ENCODE assay signal across 9 mouse cellular contexts in the genomic region with DNA sequence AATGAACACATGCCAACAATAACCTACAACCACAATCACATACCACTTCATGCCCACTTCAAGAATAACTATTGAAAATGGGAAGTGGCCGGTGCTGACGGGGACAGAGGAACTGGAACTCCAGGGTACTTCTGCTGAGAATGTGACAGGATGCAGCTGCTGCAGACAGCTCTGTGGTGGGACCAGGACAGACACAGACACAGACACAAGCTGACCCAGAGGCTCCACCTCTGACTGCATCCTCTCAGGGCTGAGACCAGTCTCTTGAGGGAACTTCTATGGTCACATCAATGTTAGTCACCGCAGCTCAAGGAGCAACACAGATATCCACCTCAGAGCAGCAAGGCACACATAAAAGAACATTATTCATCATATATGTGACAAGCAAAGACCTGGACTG. TPM values are rescaled to one million over a fixed set of nuclear protein-coding genes. Genes with fewer than 3 reads are reported as not detected.
A peak's percentile ranks its signal among the peaks of the same experiment; 100 is the strongest.
DNase-seq lines count a peak whose midpoint lies in the region; ATAC-seq and TF ChIP-seq lines count a peak whose summit lies in the region.
"Had no signal": no experiment of that assay in that cellular context is flagged by ENCODE, and none has a peak within 500 bp of the region (broad histone marks: within the 10 kb centered on the region; RNA-seq: fewer than 3 reads in every experiment).

No protein-coding gene starts in this region.

- H3K27me3 ChIP-seq in liver, embryonic 15.5 days = no peaks in the 10 kb centered on the region
- H3K27me3 ChIP-seq in spleen, adult 2 months (ENCODE audit: control insufficient read depth, insufficient read depth, low read length) = no peaks in the 10 kb centered on the region
- H3K27me3 ChIP-seq in midbrain, embryonic 11.5 days (ENCODE audit: control insufficient read depth, insufficient read depth, low read length) = no peaks in the 10 kb centered on the region
- H3K27me3 ChIP-seq: neural tube, embryonic 15.5 days had no signal

- ATAC-seq in granulocyte monocyte progenitor cell, adult 5-6 weeks (replicated peaks; ENCODE audit: poor library complexity, severe bottlenecking) = peak; percentile 96
- ATAC-seq in liver, embryonic 15.5 days (ENCODE audit: insufficient read depth) = peak; percentile 52
- no peak for ATAC-seq in midbrain, embryonic 11.5 days (ENCODE audit: low FRiP score)

- intact Hi-C loops in left cerebral cortex, postnatal 4 days (cut with DNase I) = no loop called here

- H3K9me3 ChIP-seq in liver, embryonic 15.5 days (replicated peaks) = no peaks in the 10 kb centered on the region
- H3K9me3 ChIP-seq in midbrain, embryonic 11.5 days (ENCODE audit: control insufficient read depth, low read length) = no peaks in the 10 kb centered on the region
- H3K9me3 ChIP-seq: neural tube, embryonic 15.5 days had no signal

- 4% methylated on average over 3 of the region's 3 CpGs for WGBS in liver, embryonic 15.5 days (ENCODE audit: insufficient replicate concordance)
- 3% methylated on average over 3 of the region's 3 CpGs for WGBS in spleen, adult 2 months
- 90% methylated on average over 3 of the region's 3 CpGs for WGBS in midbrain, embryonic 11.5 days

- no peaks in the 10 kb centered on the region for H3K36me3 ChIP-seq in liver, embryonic 15.5 days (replicated peaks)
- no peaks in the 10 kb centered on the region for H3K36me3 ChIP-seq in spleen, adult 2 months (ENCODE audit: control insufficient read depth, insufficient read depth, low read length)
- no peaks in the 10 kb centered on the region for H3K36me3 ChIP-seq in midbrain, embryonic 11.5 days (ENCODE audit: control insufficient read depth, insufficient read depth, low read length)
- H3K36me3 ChIP-seq: neural tube, embryonic 15.5 days had no signal

- no peak overlapping the region for H3K27ac ChIP-seq in liver, embryonic 15.5 days (replicated peaks)
- H3K27ac ChIP-seq in spleen, adult 2 months (ENCODE audit: insufficient read depth, low read length) = peak overlapping the region; percentile 60
- H3K27ac ChIP-seq in midbrain, embryonic 11.5 days (ENCODE audit: low read depth, low read length) = no peak overlapping the region
- H3K27ac ChIP-seq: neural tube, embryonic 15.5 days had no signal

- DNase-seq in left cerebral cortex, adult 11 months (ENCODE audit: low spot score) = peak; percentile 29
- DNase-seq in left cerebral cortex, postnatal 4 days = no peak
- peak; percentile 47 to 62 for DNase-seq in spleen, adult 2 months (ENCODE audit: low read depth in 1 of 2, low spot score in 2 of 2)
- DNase-seq in cerebellum, postnatal 25 days = no peak
- DNase-seq in midbrain, embryonic 11.5 days (ENCODE audit: low spot score, missing footprints) = no peak
- DNase-seq: cerebellum, postnatal 10 days had no signal

- TF ChIP-seq POLR2A in spleen, adult 2 months (IDR thresholded peaks at IDR 0.05; ENCODE audit: low read depth, low read length) = no peak; the same call in 1 of the 2 replicates

- no peak overlapping the region for H3K9ac ChIP-seq in liver, embryonic 15.5 days
- H3K9ac ChIP-seq in midbrain, embryonic 11.5 days (ENCODE audit: low read length) = no peak overlapping the region
- H3K9ac ChIP-seq: neural tube, embryonic 15.5 days had no signal

- no peaks in the 10 kb centered on the region for H3K4me1 ChIP-seq in liver, embryonic 15.5 days (replicated peaks)
- no peaks in the 10 kb centered on the region; the same call in 1 of the 2 replicates for H3K4me1 ChIP-seq in spleen, adult 2 months (ENCODE audit: control insufficient read depth, insufficient read depth, insufficient read length)
- no peaks in the 10 kb centered on the region for H3K4me1 ChIP-seq in midbrain, embryonic 11.5 days (ENCODE audit: control insufficient read depth, insufficient read depth, low read length)
- H3K4me1 ChIP-seq: neural tube, embryonic 15.5 days had no signal

- no peak overlapping the region for H3K4me3 ChIP-seq in liver, embryonic 15.5 days (replicated peaks)
- no peak overlapping the region for H3K4me3 ChIP-seq in spleen, adult 2 months (ENCODE audit: extremely low read depth, insufficient read depth, insufficient read length)
- no peak overlapping the region for H3K4me3 ChIP-seq in midbrain, embryonic 11.5 days (ENCODE audit: low read depth, low read length)
- H3K4me3 ChIP-seq: neural tube, embryonic 15.5 days had no signal

- TF ChIP-seq CTCF in spleen, adult 2 months (IDR thresholded peaks at IDR 0.05; ENCODE audit: extremely low read depth, insufficient read depth, insufficient read length, insufficient replicate concordance) = no peak

- no peak overlapping the region for H3K4me2 ChIP-seq in liver, embryonic 15.5 days
- H3K4me2 ChIP-seq in midbrain, embryonic 11.5 days = no peak overlapping the region
- H3K4me2 ChIP-seq: neural tube, embryonic 15.5 days had no signal

RNA-seq across cellular contexts. Expression of a gene that starts 9.4 kb away (rescaled TPM):
- total RNA-seq in left cerebral cortex, postnatal 4 days (2021) = 10 to 100 TPM; 28.4 to 29.0 TPM
- total RNA-seq in granulocyte monocyte progenitor cell, adult 5-6 weeks (2014; fragmentation: Nextera tagmentation) = 34.2 and 41.1 TPM in 2 replicates
- 31.8 and 36.2 TPM in 2 replicates for total RNA-seq in granulocyte monocyte progenitor cell, adult 5-6 weeks (2017)
- 6.4 and 6.5 TPM in 2 replicates for polyA plus RNA-seq in liver, embryonic 15.5 days (2015; fragmentation: Nextera tagmentation; extraction: Ambion mirVana)
- polyA plus RNA-seq in spleen, adult 2 months (2012; rRNA removed) = 2.3 and 2.9 TPM in 2 replicates
- polyA plus RNA-seq in midbrain, embryonic 11.5 days (2014; fragmentation: Nextera tagmentation; extraction: Ambion mirVana) = 31.8 and 37.4 TPM in 2 replicates

RNA-seq across cellular contexts. Expression of a gene that starts 16.6 kb away (rescaled TPM):
- total RNA-seq in left cerebral cortex, postnatal 4 days (2021) = 1 to 10 TPM; 2.3 to 2.9 TPM
- total RNA-seq in granulocyte monocyte progenitor cell, adult 5-6 weeks (2014; fragmentation: Nextera tagmentation) = not detected in 2 replicates
- total RNA-seq in granulocyte monocyte progenitor cell, adult 5-6 weeks (2017) = not detected in 2 replicates
- 0.46 and 0.62 TPM in 2 replicates for polyA plus RNA-seq in liver, embryonic 15.5 days (2015; fragmentation: Nextera tagmentation; extraction: Ambion mirVana)
- polyA plus RNA-seq in spleen, adult 2 months (2012; rRNA removed) = 47.3 and 49.7 TPM in 2 replicates
- 0.96 and 1.0 TPM in 2 replicates for polyA plus RNA-seq in midbrain, embryonic 11.5 days (2014; fragmentation: Nextera tagmentation; extraction: Ambion mirVana)

RNA-seq across cellular contexts. Expression of a gene that starts 57.0 kb away (rescaled TPM):
- 10 to 100 TPM; 63.4 to 69.0 TPM for total RNA-seq in left cerebral cortex, postnatal 4 days (2021)
- 43.8 and 48.2 TPM in 2 replicates for total RNA-seq in granulocyte monocyte progenitor cell, adult 5-6 weeks (2014; fragmentation: Nextera tagmentation)
- total RNA-seq in granulocyte monocyte progenitor cell, adult 5-6 weeks (2017) = 56.7 and 81.1 TPM in 2 replicates
- polyA plus RNA-seq in liver, embryonic 15.5 days (2015; fragmentation: Nextera tagmentation; extraction: Ambion mirVana) = 15.5 and 16.4 TPM in 2 replicates
- 17.4 and 19.4 TPM in 2 replicates for polyA plus RNA-seq in spleen, adult 2 months (2012; rRNA removed)
- polyA plus RNA-seq in midbrain, embryonic 11.5 days (2014; fragmentation: Nextera tagmentation; extraction: Ambion mirVana) = 80.6 and 81.4 TPM in 2 replicates

Comparison
In these comparisons a context has a peak if more than half of its experiments do, and no peak if none do; other contexts are left out.
1. DNase-seq: peak in left cerebral cortex, adult 11 months (single experiment) and spleen, adult 2 months (2 of 2); none in left cerebral cortex, postnatal 4 days (single experiment), cerebellum, postnatal 25 days (0 of 2) and midbrain, embryonic 11.5 days (single experiment).
2. RNA of a gene that starts 16.6 kb away (polyA plus RNA-seq): 47.3 to 49.7 TPM in spleen, adult 2 months; 0.96 to 1.0 TPM in midbrain, embryonic 11.5 days and 0.46 to 0.62 TPM in liver, embryonic 15.5 days; every median in the first group is over 10 times any median in the second.